Mouse (Mus musculus) regulatory T cell (primary cell): ENCODE results near the gene Fam19a4.

Experiments used
- in situ Hi-C: fragments of 300-600 bp; cut with MboI, MseI; formaldehyde crosslinking; loops from one replicate; pipeline ENCODE4 v1.15.1; 2025; ENCODE audit warnings: high pct_unique_total_duplicates

Fam19a4 gene

DNA sequence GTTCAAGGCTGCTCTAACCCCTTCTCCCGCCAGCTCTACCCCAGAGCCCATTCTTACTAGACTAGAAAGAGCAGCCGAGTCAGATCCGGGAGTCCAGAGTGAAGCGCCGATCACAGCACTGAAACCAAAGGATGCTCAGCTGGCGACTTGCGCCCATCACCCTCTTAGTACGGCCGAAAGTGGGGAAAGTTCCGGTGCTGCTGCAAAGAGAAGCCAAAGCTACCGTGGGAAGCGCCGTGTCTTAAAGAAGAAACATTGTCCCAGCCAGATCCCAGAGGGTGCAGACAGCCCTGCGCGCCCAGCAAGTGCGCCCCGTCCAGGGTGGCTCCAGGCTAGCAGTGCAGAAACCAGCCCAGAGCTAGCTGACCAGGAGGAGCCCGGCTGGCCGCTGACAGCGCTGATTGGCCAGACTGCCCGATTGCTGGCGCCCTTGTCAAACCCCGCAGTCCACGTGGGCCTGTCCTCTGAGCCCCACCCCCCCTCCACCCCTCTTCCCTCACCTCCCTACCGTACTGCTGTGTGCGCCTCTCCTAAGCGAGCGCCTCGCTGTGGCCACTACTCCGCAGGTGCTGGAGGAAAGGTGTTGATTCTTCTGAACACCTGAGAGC lies at the start of gene Fam19a4:
Gene Fam19a4 (minus strand): TSS at position 340 of the 608 bp plus-strand sequence.
- in situ Hi-C loops = no loop called here

DNA sequence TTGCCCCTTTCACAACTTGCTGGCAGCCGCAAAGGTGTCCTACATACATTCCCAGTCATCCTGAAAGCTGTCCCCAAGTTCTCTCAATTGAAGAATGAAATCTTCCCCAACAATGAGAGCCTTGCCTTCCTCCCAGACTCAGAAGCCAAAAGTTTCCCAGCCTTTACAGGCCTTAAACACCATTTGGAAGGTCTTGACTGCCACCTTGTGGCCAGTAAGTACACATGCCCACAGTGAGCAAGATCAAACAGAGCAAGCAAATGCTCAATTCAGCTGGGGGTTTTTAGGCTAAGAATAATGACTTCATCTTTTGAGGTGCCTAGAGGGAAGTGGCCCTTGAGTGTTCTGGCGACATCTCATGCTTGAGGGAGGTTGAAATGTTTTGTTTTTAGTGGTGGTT lies 46.6 kb upstream of the Fam19a4 start:
- in situ Hi-C loops = no loop called here

DNA sequence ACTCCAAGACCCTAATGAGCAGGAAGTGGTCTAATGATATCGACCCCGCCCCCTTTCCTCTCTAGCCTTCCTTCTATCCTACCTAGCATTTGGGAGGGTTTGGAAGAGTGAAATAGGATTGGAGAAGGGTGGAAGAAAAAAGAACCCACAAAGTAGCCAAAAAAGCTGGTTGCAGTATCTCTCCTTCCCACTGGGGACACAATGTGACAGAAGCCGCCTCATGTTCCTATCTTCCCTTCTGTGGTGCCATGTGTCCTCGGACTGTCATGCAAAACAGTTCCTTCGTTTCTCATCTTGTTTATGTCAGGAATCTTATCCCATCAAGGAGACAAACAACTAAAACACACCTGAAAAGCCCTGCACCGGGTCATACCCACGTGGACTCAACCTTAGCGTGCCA lies 45.9 kb upstream of the Fam19a4 start:
- in situ Hi-C loops = no loop called here

DNA sequence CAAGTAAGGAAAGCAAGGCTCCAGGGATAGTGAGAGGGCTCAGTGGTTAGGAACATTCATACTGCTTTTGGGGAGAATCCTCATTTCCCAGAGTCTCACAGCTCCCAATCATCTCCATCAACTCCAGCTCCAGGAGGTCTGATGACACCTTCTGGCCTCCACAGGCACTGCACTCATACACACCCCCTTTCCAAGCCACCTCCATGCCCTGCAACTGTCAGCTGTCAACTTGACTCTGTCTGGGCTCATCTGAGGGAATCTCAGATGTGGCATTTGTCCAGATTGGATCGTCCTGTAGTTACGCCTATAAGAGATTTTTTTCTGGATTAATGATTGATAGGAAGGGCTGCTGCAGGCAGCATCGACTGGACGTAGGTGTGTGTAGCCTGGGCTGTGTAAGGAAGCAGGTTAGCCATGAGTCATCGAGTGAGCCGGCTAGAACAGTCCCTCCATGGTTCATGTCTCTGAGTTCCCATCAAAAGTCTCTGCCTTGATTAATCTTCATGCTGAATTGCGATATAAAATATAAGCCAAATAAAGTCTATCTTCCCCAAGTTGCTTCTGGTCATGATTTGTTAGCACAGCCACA lies 44.1 kb upstream of the Fam19a4 start:
- in situ Hi-C loops = loop anchor here (5.0 kb wide), 1 partner anchor 82 kb away; no protein-coding TSS in a partner anchor

DNA sequence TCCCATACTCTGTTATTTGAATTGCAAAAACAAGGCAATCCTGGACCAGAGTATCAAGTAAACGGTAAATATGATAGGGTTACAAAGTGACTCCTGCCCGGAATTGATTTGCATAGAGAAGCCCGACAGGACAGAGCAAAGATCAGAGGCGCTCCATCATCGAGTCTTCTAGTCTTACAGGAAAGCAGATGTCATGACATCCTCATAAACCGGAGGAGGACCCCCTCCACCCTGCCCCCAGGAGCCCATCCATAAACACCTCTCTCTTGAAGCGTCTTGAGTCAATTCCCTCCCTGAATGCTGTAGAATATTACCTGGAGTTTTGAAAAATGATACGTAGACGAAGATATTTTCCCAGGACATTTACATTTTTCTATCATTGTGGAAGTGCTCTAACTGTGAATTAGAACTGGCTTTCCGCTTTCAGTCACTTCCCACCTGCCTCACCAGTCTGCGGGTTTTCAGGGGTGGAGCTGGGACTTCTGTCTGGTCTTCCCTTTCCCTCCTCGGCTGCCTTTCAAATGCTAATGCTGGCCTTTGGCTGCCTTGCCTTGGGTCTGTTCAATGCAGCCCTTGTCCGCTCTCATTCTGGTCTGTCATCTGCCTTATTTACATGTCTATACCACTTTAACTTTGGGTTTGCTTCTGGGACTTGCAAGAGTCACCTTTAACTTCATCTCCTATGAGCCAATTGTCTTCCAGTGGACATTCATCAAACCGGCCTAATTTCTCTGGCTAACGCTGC lies 41.9 kb upstream of the Fam19a4 start:
- in situ Hi-C loops = loop anchor here (5.0 kb wide), 1 partner anchor 80 kb away; no protein-coding TSS in a partner anchor

DNA sequence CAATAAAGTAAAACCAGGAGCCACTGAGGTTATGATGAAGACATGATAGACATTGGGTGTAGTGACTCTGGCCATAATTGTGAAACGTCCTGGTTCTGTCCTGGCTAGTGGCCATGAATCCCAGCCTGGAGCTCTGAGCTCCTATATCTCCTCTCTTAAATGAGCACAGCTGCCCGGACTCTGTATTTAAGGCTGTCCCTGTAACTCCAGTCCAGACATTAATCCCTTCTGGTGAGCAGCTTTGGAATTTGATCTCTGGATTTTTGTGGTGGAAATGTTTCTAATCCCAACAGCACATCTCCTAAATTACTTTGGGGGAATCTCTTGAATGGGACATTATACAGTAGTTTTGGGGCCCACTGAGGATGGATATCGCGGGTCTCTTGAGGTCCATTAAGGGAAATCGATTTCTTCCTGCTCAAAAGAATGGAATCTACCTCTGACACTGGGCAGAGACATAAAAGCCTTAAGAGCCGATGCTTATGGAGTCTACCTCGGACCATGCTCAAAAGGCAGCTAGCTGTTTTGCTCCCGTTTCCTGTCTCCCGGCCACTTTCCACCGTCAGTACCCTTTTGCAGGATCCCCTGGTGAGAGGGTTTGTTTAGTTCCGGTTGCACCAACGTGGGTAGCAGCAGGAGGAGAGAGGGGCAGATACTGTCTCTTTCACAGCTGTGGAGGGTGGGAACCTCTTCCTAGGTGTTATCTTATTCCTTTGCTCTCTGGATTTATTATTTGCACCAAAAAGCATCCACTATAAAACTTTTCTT lies 41.2 kb upstream of the Fam19a4 start:
- in situ Hi-C loops = loop anchor here (5.0 kb wide), 1 partner anchor 79 kb away; no protein-coding TSS in a partner anchor

DNA sequence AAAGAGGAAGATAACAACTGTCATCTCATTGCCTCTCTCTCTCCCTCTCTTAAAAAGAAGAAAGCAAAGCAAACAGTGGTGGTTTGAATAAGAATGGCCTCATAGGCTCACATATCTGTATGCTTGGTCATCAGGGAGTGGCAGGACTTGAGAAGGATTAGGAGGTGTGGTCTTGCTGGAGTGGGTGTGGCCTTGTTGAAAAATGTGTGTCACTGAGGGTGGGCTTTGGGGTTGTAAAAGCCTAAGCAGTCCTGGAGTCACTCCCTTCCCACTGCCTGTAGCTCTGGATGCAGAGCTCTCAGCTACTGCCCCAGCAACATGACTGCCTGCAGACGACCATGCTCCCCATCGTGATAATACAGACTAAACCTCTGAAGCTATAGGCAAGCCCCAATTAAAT lies 22.1 kb upstream of the Fam19a4 start:
- in situ Hi-C loops = no loop called here

DNA sequence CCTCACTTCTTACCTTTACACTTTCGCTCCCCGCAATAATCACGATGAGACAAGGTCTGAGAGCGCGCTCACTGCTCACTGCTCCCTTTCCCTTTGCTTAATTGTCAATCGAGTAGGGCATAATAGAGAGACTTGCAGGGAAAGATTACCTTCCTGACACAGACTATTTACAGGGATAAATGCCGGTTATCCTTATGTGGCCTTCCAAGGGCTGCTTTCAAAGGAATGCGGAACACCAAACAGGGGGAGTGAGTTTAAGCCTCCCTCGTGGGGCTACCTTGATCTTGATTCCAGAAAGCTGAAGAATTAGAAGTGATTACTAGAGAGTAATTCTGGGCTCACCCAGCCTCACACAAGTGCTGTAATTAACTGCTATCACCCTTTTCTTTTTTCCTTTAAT lies 19.8 kb upstream of the Fam19a4 start:
- in situ Hi-C loops = no loop called here

DNA sequence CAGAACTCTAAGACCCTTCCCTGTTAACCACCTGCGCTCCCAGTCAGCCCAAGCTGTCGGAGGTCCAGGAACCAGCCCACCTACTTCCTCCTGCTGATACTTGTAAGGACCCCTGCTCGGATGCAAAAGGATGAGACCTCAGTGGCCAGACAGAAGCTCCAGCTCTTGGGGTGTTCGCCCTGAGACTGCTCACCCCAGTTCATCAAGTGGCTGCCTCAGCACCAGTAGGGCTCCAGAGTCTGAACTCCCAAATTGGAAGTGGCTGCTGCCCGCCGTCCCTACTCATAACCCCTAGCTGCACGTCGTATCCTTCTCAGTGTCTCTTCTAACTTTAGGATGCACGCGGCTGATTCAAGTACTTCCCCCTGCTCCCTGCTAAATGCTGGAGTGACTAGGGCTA lies 614 bp downstream of the Fam19a4 start:
- in situ Hi-C loops = no loop called here

DNA sequence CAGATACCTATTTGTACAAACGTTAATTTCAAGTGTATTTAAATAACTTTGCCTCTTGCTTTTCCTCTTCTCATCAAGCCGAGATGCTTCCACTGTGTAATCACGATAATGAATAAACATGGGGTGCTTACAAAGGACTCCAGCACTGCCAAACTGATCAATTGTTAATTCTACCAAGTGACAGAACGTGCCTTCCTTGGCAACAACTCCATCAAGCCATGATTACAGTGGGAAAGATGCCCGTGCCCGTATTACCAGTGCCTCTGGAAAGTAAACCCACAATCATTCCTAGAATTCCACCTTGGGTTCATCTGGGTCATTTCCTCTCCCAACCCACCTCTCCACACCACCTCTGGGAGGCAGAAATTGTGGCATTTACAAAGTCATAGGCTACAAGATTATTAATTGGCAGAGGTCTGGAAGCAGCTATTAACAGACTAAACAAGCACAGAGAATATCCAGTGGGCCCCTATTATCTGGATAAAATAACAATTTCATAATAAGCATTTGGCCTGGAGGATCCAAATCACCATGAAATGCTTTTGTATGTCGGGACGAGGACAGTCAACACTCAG lies 7.9 kb downstream of the Fam19a4 start:
- in situ Hi-C loops = no loop called here

DNA sequence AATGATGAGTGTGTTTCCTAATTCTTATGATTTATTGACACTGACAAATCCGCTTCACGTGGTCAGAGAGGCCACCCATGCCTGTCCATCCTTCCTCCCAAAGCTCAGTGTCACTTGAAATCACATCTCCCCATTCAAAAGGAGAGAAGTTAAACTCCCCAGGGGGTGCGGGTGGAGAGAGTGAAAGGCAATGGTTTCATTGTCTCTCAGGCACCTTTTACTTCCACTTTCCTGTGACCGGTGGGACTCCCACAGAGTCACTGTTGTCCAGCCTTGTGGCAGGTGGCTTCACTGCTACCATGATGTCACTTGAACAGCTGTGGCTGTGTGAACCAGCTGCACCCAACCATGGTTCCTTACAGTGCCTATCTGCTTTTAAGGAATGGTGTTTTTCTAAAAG lies 11.8 kb downstream of the Fam19a4 start:
- in situ Hi-C loops = no loop called here

DNA sequence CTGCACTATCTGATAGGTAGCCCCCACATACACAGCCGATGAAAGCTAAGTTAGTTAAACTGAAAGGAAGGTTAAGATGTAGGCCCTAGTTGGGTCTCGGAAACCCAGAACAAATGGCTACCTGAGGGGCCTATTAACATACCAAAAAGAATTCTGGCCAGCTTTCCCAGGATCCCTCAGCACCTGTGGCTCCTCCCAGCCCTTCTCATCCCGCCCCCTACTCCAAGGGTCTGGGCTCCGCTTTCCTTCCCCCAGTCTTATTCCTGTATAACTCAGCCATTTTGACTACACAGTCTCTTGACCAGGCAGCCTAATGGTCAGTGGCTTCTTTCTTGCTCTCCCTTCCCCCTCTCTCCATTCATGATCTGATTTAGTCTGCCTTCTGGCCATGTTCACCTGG lies 13.7 kb downstream of the Fam19a4 start:
- in situ Hi-C loops = no loop called here

DNA sequence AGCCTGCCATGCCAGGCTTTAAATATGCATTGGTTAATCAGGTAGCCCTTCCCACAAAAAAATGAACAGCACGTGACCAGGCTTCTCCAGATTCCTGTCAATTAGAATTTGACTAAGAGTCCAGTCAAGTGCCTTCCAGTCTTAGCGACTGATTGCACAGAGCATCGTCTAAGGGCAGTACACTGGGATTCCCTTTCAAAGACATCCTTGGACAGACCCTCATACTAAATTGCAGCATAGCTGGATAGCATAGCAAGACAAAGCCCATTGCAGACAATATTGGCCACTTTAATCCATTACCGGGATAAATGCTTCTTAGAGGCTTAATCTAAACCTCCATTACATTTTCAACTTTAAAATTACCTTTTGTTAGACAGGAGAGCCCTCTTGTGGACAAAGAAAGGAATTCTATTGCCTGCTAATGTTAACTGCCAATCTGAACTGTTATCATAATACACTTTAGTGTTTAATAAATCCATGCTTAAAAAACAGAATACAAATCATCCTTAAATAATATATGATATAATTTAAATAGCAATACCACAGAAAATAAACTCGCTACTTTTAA lies 33.0 kb downstream of the Fam19a4 start:
- in situ Hi-C loops = loop anchor here (10.0 kb wide), 1 partner anchor 1712 kb away; no protein-coding TSS in a partner anchor

DNA sequence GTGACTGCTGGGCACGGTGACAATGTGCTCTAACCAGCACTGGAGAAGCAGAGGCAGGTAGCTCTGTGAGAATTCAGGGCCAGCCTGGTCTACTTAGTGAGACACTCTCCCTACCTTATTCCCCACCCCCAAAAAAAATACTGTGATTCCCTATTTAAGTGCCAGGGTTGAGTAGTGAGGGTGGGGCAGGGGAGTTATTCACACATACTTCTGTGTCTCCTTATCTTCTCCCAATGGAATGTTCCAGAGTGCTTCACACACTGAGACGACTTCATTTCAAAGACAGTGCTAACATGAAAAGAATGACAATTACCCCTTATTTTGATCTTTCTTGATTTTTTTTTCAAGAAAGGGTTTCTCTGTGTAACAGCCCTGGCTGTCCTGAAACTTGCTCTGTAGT lies 40.9 kb downstream of the Fam19a4 start:
- in situ Hi-C loops = loop anchor here (25.0 kb wide), 1 partner anchor 1932 kb away; no protein-coding TSS in a partner anchor

DNA sequence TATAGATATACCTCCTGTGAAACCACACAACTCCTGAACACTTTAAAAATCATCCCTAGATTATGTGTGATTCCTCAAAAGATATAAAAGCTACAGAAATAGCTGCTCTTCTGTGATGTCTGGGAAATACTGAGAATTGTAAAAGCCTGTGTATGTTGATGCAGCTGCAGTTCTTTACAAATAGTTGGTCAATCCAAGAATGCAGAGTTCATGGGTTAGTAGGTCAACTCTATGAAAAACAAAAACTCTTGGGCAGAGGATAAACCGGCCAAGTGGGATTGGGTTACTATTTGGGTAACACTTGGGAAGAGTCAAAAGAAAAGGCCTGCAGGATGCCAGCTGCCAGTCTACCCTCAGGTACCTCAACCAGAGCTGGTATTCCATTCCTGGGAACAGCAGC lies 43.5 kb downstream of the Fam19a4 start:
- in situ Hi-C loops = loop anchor here (25.0 kb wide), 1 partner anchor 1929 kb away; no protein-coding TSS in a partner anchor

DNA sequence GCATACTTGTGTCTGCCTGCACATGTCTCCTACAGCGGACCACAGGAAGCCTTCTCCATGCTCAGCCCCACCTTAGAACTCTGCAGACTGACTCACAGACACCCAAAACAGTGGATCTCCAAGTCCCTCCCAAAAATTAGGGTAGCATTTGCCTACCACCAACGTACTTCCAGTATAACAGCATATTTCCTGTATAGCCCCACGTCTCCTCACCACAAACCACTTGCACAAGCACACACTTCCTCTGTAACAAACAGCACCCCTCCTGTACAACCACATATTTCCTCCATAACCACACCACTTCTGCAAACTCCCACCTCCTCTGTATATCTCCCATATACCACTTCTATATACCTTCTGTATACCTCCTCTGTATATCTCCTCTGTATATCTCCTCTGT lies 44.2 kb downstream of the Fam19a4 start:
- in situ Hi-C loops = loop anchor here (25.0 kb wide), 1 partner anchor 1929 kb away; no protein-coding TSS in a partner anchor

DNA sequence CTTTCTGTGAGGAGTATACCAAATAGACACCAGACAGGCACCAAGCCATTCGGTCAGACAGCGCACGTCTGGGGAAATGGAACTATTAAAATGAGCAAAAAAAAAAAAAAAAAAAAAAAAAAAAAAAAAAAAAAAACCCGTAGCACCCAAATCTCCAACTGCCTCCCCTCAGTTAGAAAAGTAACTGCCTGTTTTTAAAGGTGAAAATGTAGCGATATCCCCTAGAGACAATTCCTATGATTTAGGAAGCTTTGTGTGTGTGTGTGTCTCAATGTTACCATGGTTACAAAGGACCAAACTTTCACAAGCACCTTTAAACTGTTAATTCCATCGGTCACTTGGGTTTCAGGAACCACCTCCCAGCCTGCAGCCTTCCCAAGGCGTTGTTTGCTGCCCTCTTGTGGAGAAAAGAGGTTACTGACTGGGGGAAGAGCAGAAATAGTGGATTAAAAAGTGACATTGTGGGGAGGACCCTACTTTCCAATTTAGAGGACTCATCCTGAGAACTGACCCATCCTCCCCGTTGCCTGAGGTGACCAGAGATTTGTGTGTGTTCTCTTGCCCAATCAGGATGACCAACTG lies 53.6 kb downstream of the Fam19a4 start:
- in situ Hi-C loops = loop anchor here (25.0 kb wide), 1 partner anchor 1919 kb away; no protein-coding TSS in a partner anchor

DNA sequence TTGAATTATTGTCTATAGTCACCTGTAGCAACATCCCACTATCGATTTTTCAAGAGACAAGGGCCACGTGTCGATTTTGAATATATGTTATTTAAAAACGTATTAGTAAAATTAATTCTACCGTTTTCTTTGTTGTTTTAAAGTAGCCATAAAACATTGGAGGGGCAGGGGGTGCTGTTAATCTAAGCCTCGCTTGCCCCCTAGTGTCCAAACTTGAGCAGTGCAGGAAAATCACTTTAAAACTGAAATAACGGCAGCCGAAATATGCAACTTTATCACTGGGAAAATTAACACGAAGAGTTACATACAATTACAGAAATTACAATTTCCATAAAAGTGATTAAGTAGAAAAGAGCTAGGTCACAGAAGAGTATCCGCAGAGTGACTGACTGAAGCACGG lies 55.2 kb downstream of the Fam19a4 start:
- in situ Hi-C loops = loop anchor here (25.0 kb wide), 1 partner anchor 1918 kb away; no protein-coding TSS in a partner anchor

DNA sequence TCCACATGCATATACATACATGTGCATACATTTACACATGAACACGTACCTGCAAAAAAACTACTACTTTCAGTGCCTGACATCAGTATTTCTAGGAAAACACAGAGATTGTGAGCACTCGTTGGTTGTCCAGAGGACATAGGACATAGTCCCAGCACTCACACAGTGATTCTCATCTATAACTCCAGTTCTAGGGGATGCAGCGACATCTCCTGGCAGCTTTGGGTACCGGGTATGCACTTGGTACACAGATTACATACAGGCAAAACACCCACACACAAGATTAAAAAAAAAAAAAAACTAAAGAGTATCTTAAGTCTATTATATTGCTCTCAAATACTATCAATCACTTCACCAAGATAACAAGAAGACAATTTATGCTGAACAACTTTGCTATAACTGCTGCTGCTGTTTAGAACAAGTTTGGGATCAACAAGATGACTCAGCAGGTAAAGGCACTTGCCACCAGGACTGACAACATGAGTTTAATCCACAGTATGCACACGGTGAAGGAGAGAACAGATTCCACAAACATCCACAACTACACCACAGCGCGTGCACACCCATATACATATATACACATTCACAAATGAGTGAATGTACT lies 64.6 kb downstream of the Fam19a4 start:
- in situ Hi-C loops = loop anchor here (25.0 kb wide), 1 partner anchor 1758 kb away; no protein-coding TSS in a partner anchor

DNA sequence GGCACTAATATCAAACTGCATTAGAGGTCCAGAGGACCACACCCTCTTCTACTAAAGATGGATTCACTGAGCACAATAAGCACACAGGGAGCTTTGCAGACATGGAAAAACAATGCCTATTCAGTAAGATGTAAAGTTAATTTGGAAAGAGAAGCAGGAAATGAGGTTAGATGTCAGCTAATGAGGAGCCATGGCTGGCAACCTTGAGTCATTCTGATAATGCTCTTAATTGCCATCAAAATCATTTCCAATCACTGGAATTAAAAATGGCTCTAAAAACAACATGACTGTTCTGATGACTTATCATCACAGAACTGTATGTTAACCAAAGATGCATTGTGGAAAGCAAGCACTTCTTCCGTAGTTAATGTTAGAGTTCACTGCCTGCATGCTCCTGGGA lies 68.5 kb downstream of the Fam19a4 start:
- in situ Hi-C loops = loop anchor here (25.0 kb wide), 1 partner anchor 1754 kb away; no protein-coding TSS in a partner anchor
